Mouse (Mus musculus): ENCODE results near the gene Cym. TPM values are rescaled to one million over a fixed set of nuclear protein-coding genes. Genes with fewer than 3 reads are reported as not detected.

Cym gene
- not detected in 2 replicates for polyA plus RNA-seq (2016; fragmentation: Nextera tagmentation; extraction: Ambion mirVana)

GRCm38 (mm10) chr3:107221608-107222007 is at the start of gene Cym:
Gene Cym (minus strand): TSS chr3:107221732.
- no peak within 1 kb of the TSS for H3K27ac ChIP-seq
- WGBS (ENCODE audit: insufficient replicate concordance): 66% methylated on average over 10 of the region's 10 CpGs
- no peak within 1 kb of the TSS for H3K4me2 ChIP-seq
- H3K9ac ChIP-seq: no peak within 1 kb of the TSS
- peaks cover 4% of the 10 kb centered on the region; the same call in 1 of the 2 replicates for H3K9me3 ChIP-seq (replicated peaks)
- H3K36me3 ChIP-seq: no peaks in the 10 kb centered on the region
- ATAC-seq: no peak
- H3K27me3 ChIP-seq (replicated peaks): 0 out of 2 replicates have a peak, but pooled peaks cover 6% of the 10 kb centered on the region
- no peaks in the 10 kb centered on the region for H3K4me1 ChIP-seq
- H3K4me3 ChIP-seq: no peak within 1 kb of the TSS

GRCm38 (mm10) chr3:107266814-107267345 is 45.3 kb upstream of the Cym start:
- H3K27me3 ChIP-seq (replicated peaks): no peaks in the 10 kb centered on the region
- ATAC-seq: no peak
- no peaks in the 10 kb centered on the region for H3K4me1 ChIP-seq
- H3K27ac ChIP-seq: no peak overlapping the region
- H3K36me3 ChIP-seq: no peaks in the 10 kb centered on the region
- no peaks in the 10 kb centered on the region for H3K9me3 ChIP-seq (replicated peaks)
- H3K4me2 ChIP-seq: no peak overlapping the region
- H3K4me3 ChIP-seq: no peak overlapping the region
- H3K9ac ChIP-seq: no peak overlapping the region
- WGBS (ENCODE audit: insufficient replicate concordance): 65% methylated on average over 2 of the region's 2 CpGs

GRCm38 (mm10) chr3:107261851-107262165 is 40.3 kb upstream of the Cym start:
- no peak overlapping the region for H3K4me2 ChIP-seq
- H3K36me3 ChIP-seq: no peaks in the 10 kb centered on the region
- no peaks in the 10 kb centered on the region for H3K9me3 ChIP-seq (replicated peaks)
- H3K4me3 ChIP-seq: no peak overlapping the region
- H3K4me1 ChIP-seq: no peaks in the 10 kb centered on the region
- H3K27me3 ChIP-seq (replicated peaks): no peaks in the 10 kb centered on the region
- no peak overlapping the region for H3K9ac ChIP-seq
- ATAC-seq: no peak
- 70% methylated on average over 7 of the region's 7 CpGs for WGBS (ENCODE audit: insufficient replicate concordance)
- no peak overlapping the region for H3K27ac ChIP-seq

DNA sequence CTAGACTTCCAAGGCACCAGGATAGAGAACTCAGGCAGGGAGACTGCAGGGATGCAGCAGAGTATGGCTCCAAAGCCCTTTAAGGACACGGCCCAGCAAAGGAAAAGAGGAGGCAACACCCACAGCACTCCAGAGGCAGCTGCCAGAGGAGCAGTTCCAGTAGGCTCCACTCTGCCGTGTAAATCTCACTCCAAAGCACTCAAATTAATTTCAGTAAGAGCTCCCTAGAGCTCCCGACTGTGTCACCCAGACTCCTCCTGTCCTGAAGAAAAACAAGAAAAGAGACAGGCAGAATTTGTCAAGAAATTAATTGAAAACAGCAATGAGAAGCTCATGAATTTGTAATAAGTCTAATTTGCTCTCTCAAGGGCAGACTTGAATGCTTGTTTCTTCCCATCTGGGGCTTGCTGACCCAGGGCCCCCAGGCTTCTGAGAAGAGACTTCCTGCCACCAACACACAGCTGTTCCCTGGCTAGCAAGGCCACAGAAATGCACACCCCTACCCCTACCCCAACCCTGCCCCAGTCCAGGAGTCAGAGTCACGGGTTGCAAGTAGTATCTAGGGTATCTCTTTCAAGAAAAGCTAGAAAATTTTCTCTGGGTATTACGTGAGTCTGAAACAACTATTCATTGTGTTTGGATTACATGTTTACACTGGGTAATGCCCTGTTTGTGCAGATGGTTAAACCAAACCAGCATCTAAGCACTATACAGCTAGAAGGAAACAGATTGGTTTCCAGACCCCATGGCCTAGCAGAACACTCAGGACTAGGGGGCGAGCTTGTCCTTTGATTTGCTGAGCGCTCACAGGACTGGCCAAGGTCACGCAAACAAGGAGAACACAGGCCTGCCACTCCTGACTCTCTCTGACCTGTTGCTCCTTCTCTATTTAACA is 39.7 kb upstream of the Cym start:
- Histone ChIP-seq H3K4me3 (no peak overlapping the region), H3K4me1 (no peaks in the 10 kb centered on the region), H3K27ac (no peak overlapping the region), H3K4me2 (no peak overlapping the region), H3K9me3 (replicated peaks) (no peaks in the 10 kb centered on the region), H3K36me3 (no peaks in the 10 kb centered on the region), H3K9ac (no peak overlapping the region), H3K27me3 (replicated peaks) (no peaks in the 10 kb centered on the region)
- WGBS (ENCODE audit: insufficient replicate concordance): 50% methylated on average over 8 of the region's 8 CpGs
- ATAC-seq: no peak

DNA sequence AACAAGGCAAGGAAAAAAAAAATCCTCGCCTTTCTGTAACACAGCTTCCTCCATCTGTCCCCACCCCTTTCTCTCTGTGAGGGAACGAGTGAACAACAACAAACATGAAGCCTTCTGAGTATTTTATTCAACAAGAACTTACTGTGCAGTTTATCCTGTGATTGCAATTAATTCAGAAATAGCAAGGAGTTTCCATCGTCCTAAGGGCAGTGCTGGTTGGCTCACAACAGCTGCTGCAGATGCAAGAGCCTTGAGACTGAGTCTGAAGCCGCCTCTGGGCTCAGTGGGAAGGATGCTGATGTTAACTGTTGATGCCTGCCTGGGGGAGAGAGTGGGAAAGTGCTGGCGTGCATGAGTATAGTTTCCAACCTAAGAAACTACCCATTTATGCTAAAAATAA is 36.4 kb upstream of the Cym start:
- Histone ChIP-seq H3K27ac (no peak overlapping the region), H3K9ac (no peak overlapping the region), H3K4me2 (no peak overlapping the region), H3K4me1 (no peaks in the 10 kb centered on the region), H3K4me3 (no peak overlapping the region), H3K36me3 (no peaks in the 10 kb centered on the region), H3K27me3 (replicated peaks) (no peaks in the 10 kb centered on the region), H3K9me3 (replicated peaks) (no peaks in the 10 kb centered on the region)
- ATAC-seq: no peak
- WGBS (ENCODE audit: insufficient replicate concordance): 48% methylated on average over 5 of the region's 5 CpGs

- H3K9ac ChIP-seq: no peak overlapping the region
- 57% methylated on average over 7 of the region's 7 CpGs for WGBS (ENCODE audit: insufficient replicate concordance)
- no peaks in the 10 kb centered on the region for H3K9me3 ChIP-seq (replicated peaks)
- H3K27ac ChIP-seq: no peak overlapping the region
- no peaks in the 10 kb centered on the region for H3K27me3 ChIP-seq (replicated peaks)
- no peak overlapping the region for H3K4me2 ChIP-seq
- no peak overlapping the region for H3K4me3 ChIP-seq
- H3K36me3 ChIP-seq: no peaks in the 10 kb centered on the region
- no peak for ATAC-seq
- no peaks in the 10 kb centered on the region for H3K4me1 ChIP-seq
These were observed 35.2 kb upstream of the Cym start for GRCm38 (mm10) chr3:107256724-107257123.

GRCm38 (mm10) chr3:107255992-107256391 is 34.5 kb upstream of the Cym start:
- no peaks in the 10 kb centered on the region for H3K27me3 ChIP-seq (replicated peaks)
- no peak overlapping the region for H3K27ac ChIP-seq
- 77% methylated on average over 3 of the region's 3 CpGs for WGBS (ENCODE audit: insufficient replicate concordance)
- no peak for ATAC-seq
- no peak overlapping the region for H3K4me2 ChIP-seq
- H3K36me3 ChIP-seq: no peaks in the 10 kb centered on the region
- H3K4me3 ChIP-seq: no peak overlapping the region
- no peak overlapping the region for H3K9ac ChIP-seq
- no peaks in the 10 kb centered on the region for H3K4me1 ChIP-seq
- H3K9me3 ChIP-seq (replicated peaks): no peaks in the 10 kb centered on the region

DNA sequence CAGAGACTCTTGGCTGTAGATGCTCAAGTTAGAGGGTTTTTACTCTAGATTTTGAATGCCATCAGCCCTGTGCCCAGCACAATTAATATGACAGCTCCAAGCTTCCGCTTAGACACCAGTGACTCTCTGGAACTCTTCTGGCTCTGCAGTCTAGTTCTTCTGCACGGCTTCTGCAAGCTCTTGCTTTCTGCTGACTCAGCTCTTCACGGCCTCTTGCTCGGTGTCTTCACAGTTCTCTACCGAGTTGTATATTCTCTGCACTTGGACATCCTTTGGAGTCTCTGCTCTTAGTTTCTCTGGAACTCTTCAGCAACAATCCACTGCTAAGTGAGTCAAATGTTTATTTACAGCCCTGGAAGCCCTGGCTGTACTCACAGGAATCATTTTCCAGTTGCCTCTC is 32.4 kb upstream of the Cym start:
- no peaks in the 10 kb centered on the region for H3K4me1 ChIP-seq
- 55% methylated on average over 5 of the region's 5 CpGs for WGBS (ENCODE audit: insufficient replicate concordance)
- no peak overlapping the region for H3K9ac ChIP-seq
- no peak overlapping the region for H3K4me3 ChIP-seq
- H3K27ac ChIP-seq: no peak overlapping the region
- H3K27me3 ChIP-seq (replicated peaks): no peaks in the 10 kb centered on the region
- no peak for ATAC-seq
- H3K4me2 ChIP-seq: no peak overlapping the region
- no peaks in the 10 kb centered on the region for H3K9me3 ChIP-seq (replicated peaks)
- H3K36me3 ChIP-seq: no peaks in the 10 kb centered on the region

DNA sequence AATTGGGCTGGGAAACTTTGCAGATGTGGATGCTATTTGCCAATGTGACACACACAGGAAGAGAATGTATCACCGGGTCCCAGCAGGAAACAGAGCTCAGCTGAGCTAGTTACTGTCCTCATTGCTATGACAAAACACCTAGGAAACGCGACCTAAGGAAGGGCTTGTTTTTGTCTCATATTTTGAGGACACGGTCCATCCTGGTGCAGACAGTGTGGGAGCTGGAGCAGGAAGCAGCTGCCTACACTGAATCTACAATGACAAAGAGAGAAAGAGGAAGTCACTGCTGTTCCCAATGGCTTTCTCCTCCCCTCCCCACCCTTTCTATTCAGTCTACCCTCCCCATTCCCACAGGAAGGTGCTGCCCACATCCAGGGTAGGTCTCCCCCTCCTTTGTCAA is 30.5 kb upstream of the Cym start:
- Histone ChIP-seq H3K27ac (no peak overlapping the region), H3K4me3 (no peak overlapping the region), H3K36me3 (no peaks in the 10 kb centered on the region), H3K9me3 (replicated peaks) (no peaks in the 10 kb centered on the region), H3K4me1 (no peaks in the 10 kb centered on the region), H3K27me3 (replicated peaks) (no peaks in the 10 kb centered on the region), H3K9ac (no peak overlapping the region), H3K4me2 (no peak overlapping the region)
- no peak for ATAC-seq
- WGBS (ENCODE audit: insufficient replicate concordance): 11% methylated on average over 4 of the region's 4 CpGs

- Histone ChIP-seq H3K4me2 (no peak overlapping the region), H3K4me3 (no peak overlapping the region), H3K9me3 (replicated peaks) (no peaks in the 10 kb centered on the region), H3K27me3 (replicated peaks) (no peaks in the 10 kb centered on the region), H3K36me3 (no peaks in the 10 kb centered on the region), H3K9ac (no peak overlapping the region), H3K27ac (no peak overlapping the region), H3K4me1 (no peaks in the 10 kb centered on the region)
- 15% methylated on average over 2 of the region's 2 CpGs for WGBS (ENCODE audit: insufficient replicate concordance)
- no peak for ATAC-seq
These were observed 28.8 kb upstream of the Cym start for GRCm38 (mm10) chr3:107250320-107250719.

DNA sequence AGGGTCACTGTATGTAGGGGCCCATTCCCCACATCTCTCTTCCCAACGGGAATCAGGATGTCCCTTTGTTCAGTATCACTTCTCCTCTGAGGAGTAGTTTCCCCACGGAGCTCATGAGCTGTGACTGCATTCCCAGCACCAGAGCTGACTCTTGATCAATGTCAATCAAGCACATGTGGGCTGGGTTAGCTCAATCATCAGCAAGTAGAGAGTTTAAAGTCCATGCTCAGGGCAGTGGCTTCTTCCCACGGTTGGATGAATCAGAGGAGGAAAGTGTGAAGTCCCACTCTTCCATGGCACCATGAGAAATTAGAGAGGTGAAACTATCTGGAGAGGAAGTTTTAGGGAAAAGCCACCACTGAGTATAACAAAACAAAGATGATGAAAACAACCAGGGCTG is 27.5 kb upstream of the Cym start:
- Histone ChIP-seq H3K4me2 (no peak overlapping the region), H3K4me1 (no peaks in the 10 kb centered on the region), H3K9me3 (replicated peaks) (no peaks in the 10 kb centered on the region), H3K36me3 (no peaks in the 10 kb centered on the region), H3K27ac (no peak overlapping the region), H3K27me3 (replicated peaks) (no peaks in the 10 kb centered on the region), H3K4me3 (no peak overlapping the region), H3K9ac (no peak overlapping the region)
- 29% methylated on average over 3 of the region's 3 CpGs for WGBS (ENCODE audit: insufficient replicate concordance)
- ATAC-seq: no peak

- Histone ChIP-seq H3K9ac (no peak overlapping the region), H3K9me3 (replicated peaks) (no peaks in the 10 kb centered on the region), H3K36me3 (no peaks in the 10 kb centered on the region), H3K27ac (no peak overlapping the region), H3K4me1 (no peaks in the 10 kb centered on the region), H3K4me2 (no peak overlapping the region), H3K27me3 (replicated peaks) (no peaks in the 10 kb centered on the region), H3K4me3 (no peak overlapping the region)
- ATAC-seq: no peak
- 69% methylated on average over 6 of the region's 6 CpGs for WGBS (ENCODE audit: insufficient replicate concordance)
These were observed 25.3 kb upstream of the Cym start for GRCm38 (mm10) chr3:107246876-107247275.
